Mouse (Mus musculus) kidney, adult 2 months (tissue): ENCODE results near the gene Fbxl19. TPM values are rescaled to one million over a fixed set of nuclear protein-coding genes. Genes with fewer than 3 reads are reported as not detected.
"Not testable (repeated sequence)": the region's sequence is repeated elsewhere in the genome, so short reads cannot be mapped to it uniquely, and the experiment has no call there.

ENCODE experiments used
- DNase-seq: peaks from one replicate; pipeline ENCODE4 v3.0.0; 2021
- H3K27ac ChIP-seq: fragments of 200-500 bp; 2 replicates; pipeline ENCODE4 v1.5.1; 2012; ENCODE audit warnings: low read depth, low read length, control low read depth, inconsistent platforms; ENCODE audit not compliant: insufficient read depth
- H3K27me3 ChIP-seq: fragments of 200-500 bp; replicated peaks from 2 replicates; pipeline ENCODE4 v1.6.1; 2012; ENCODE audit warnings: mild to moderate bottlenecking, moderate library complexity, low read length, inconsistent platforms; ENCODE audit not compliant: control insufficient read depth, insufficient read depth
- H3K36me3 ChIP-seq: fragments of 200-500 bp; 2 replicates; pipeline ENCODE4 v1.6.1; 2012; ENCODE audit warnings: mild to moderate bottlenecking, moderate library complexity, low read length, inconsistent platforms; ENCODE audit not compliant: control insufficient read depth, insufficient read depth
- H3K4me1 ChIP-seq: fragments of 200-500 bp; 2 replicates; pipeline ENCODE4 v1.6.1; 2011; ENCODE audit warnings: low read length; ENCODE audit not compliant: control insufficient read depth, insufficient read depth
- H3K4me3 ChIP-seq: fragments of 200-500 bp; 2 replicates; pipeline ENCODE4 v1.5.1; 2011; ENCODE audit warnings: mild to moderate bottlenecking, low read depth, low read length, control low read depth; ENCODE audit not compliant: insufficient read depth
- CTCF ChIP-seq: fragments of 200-500 bp; conservative IDR thresholded peaks from 2 replicates; pipeline ENCODE4 v1.5.1; 2011; ENCODE audit warnings: low read depth, mild to moderate bottlenecking, control low read depth, low read length, moderate library complexity, mixed read lengths; ENCODE audit not compliant: insufficient read depth, insufficient read length
- POLR2A ChIP-seq: fragments of 200-500 bp; IDR thresholded peaks from one replicate; pipeline ENCODE4 v1.6.1; 2011; ENCODE audit warnings: low read depth, low read length, control low read depth
- WGBS: fragments of 180-500 bp; shearing (Covaris S2); methylation state at CpG from one replicate; pipeline ENCODE4 v1.1.7; 2018; 5-methylcytosine and 5-hydroxymethylcytosine counted together
- polyA plus RNA-seq: library from polyadenylated mRNA; depleted of rRNA; stranded (reverse); fragments of >200 nt; gene quantifications from 2 replicates; pipeline ENCODE4 v1.2.3, GENCODE M21; 2012

Gene Fbxl19
- polyA plus RNA-seq, 1 experiment, result 14.6 TPM

DNA sequence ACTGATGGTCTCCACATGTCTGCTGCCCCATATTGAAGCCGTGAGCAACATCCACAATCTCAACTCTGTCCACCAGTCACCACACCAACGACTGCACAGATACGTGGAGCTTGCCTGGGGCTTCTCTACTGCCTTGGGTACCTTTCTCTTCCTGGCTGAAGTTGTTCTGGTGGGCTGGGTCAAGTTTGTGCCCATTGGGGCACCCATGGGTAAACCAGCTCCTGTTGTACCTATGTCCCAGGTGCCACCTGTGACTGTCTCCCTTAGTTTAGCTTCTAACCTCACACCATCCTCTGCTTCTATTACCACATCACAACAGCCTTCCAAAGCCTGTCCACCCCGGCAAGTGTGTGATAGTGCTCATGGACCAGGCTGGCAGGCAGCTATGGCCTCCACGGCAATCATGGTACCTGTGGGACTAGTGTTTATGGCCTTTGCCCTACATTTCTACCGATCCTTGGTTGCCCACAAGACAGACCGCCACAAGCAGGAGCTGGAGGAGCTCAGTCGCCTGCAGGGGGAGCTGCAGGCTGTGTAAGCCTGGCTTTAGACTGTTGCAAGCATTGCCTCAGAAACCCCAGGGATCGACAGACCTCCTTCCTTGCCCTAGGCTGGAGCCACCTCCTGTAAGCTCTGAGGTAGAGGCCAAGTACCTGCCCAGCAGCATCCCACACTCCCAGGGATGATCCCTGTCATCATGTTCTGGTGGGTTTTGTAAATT lies 29.5 kb downstream of the Fbxl19 start:
- peak; percentile 84 for TF ChIP-seq CTCF
- no peak for TF ChIP-seq POLR2A
- no peaks in the 10 kb centered on the region for H3K36me3 ChIP-seq
- no peak overlapping the region for H3K4me3 ChIP-seq
- no peak overlapping the region for H3K27ac ChIP-seq
- 37% methylated on average over 9 of the region's 9 CpGs for WGBS
- H3K27me3 ChIP-seq, result no peaks in the 10 kb centered on the region
- DNase-seq, result peak; percentile 76
- peaks cover 9% of the 10 kb centered on the region; the same call in 1 of the 2 replicates for H3K4me1 ChIP-seq

- WGBS, result 65% methylated on average over 7 of the region's 7 CpGs
- Histone ChIP-seq H3K4me3 (peak overlapping the region; percentile 90), H3K27ac (peak overlapping the region; percentile 100)
- H3K36me3 ChIP-seq, H3K4me1 ChIP-seq, H3K27me3 ChIP-seq, DNase-seq: not testable (repeated sequence)
Observed at GRCm38 (mm10) chr7:127775837-127776236, 31.5 kb downstream of the Fbxl19 start.

DNA sequence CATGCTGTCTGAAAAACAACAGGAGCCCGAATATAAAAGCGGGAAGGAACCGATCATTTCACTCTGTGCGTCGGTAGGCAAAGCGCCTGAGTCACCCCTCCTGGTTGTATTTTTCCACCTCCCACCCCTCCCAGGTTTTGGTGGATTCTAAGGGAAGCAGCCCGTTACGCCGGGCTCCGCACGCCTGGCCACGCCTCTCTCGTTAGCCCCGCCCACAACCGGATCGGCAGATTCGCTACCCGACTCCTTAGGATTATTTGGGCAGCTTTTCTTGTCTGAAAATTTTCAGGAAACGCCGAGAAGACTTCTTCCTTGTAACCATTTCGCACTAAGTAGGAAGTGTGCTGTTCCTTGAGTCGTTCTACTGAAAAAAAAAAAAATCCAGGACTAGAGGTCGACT lies 32.1 kb downstream of the Fbxl19 start, which contains the start of gene Setd1a:
Gene Setd1a, plus strand, starts transcription at position 245 of the 400 bp plus-strand sequence.
- Histone ChIP-seq H3K4me3 (peak within 1 kb of the TSS; percentile 90), H3K27me3 (no peaks in the 10 kb centered on the region), H3K36me3 (no peaks in the 10 kb centered on the region), H3K4me1 (peaks cover 3% of the 10 kb centered on the region; the same call in 1 of the 2 replicates), H3K27ac (peak within 1 kb of the TSS; percentile 100)
- TF ChIP-seq CTCF, result no peak
- peak; percentile 11 for TF ChIP-seq POLR2A
- peak; percentile 91 for DNase-seq
- WGBS, result 0% methylated on average over 23 of the region's 23 CpGs

DNA sequence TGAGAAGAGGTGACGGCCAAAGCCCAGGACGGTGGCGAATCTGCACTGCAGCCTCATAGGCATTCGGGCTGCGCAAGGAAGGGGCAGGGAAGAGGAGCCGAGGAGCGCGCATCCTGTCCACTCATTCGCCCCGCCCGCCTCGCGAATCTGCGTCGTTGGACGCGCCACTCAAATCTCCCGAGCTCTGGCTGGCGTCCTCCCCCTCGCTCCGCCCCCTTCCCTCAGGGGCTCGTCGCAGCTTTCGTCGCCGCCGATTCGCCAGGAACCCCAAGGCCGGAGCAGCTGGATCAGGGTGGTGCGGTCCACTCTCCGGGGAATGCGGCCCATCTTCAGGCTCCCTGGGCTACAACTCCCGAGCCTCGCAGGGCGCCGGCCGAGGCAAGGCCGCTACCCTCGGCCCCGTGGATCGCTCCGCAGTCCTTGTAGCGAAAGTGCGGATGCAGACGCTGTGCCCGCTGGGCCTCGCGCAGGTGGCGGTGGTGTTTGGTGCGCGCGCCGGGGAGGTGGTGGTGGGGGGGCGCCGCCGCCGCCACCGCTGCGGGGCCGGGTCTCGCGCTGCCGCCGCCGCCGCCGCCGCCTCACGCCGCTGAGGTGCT lies 32.6 kb downstream of the Fbxl19 start:
- Histone ChIP-seq H3K4me1 (peaks cover 3% of the 10 kb centered on the region; the same call in 1 of the 2 replicates), H3K4me3 (peak overlapping the region; percentile 90), H3K36me3 (0 out of 2 replicates have a peak, but pooled peaks cover under 1% of the 10 kb centered on the region), H3K27me3 (no peaks in the 10 kb centered on the region), H3K27ac (peak overlapping the region; percentile 100)
- under 1% methylated on average over 68 of the region's 70 CpGs for WGBS
- DNase-seq, result peak; percentile 98
- TF ChIP-seq CTCF, result 0 out of 2 replicates have a peak, but pooled peaks have one; percentile 6
- TF ChIP-seq POLR2A, result no peak

DNA sequence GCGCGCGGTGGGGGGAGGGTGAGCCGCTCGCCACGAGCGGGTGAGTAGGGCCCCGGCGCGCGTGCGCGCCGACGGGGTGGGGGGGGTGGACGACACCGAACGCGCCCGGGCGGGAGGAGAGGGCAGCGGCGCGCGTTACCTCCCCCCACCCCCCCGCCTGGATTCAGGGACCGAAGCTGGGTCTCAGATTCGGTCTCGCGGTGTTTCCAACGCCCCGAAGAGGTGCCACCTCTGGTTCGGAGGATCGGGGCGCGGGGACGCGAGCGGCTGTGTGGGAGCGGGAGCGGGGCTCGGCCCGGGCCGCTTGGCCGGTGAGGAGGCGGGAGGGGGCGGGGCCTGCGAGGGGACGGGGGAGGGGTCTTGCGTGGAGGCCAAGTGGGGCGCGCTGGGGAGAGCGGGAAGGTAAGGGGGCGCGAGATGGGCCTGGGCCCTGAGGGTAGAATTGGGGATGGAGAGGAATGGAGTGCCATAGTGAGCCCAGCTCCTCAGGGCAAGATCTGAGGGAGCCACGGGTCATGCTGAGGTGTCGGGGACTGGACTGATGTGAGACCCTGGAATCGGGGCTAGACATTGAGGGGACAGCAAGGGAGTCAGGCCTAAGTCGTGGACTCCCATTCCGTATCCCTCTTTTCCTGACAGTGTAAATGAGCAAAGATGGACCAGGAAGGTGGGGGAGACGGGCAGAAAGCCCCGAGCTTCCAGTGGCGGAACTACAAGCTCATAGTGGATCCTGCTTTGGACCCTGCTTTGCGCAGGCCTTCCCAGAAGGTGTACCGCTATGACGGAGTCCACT lies 33.3 kb downstream of the Fbxl19 start:
- WGBS, result 2% methylated on average over 48 of the region's 66 CpGs
- Histone ChIP-seq H3K4me1 (peaks cover 3% of the 10 kb centered on the region; the same call in 1 of the 2 replicates), H3K27ac (peak overlapping the region; percentile 100), H3K36me3 (peaks cover 3% of the 10 kb centered on the region; the same call in 1 of the 2 replicates), H3K27me3 (no peaks in the 10 kb centered on the region), H3K4me3 (peak overlapping the region; percentile 90)
- peak; percentile 63 for DNase-seq
- TF ChIP-seq CTCF (no peak), POLR2A (no peak)

GRCm38 (mm10) chr7:127778350-127778749 lies 34.0 kb downstream of the Fbxl19 start:
- Histone ChIP-seq H3K4me3 (peak overlapping the region; percentile 90; the same call in 1 of the 2 replicates), H3K36me3 (peaks cover 3% of the 10 kb centered on the region; the same call in 1 of the 2 replicates), H3K27ac (no peak overlapping the region), H3K27me3 (no peaks in the 10 kb centered on the region), H3K4me1 (peaks cover 3% of the 10 kb centered on the region; the same call in 1 of the 2 replicates)
- no peak for DNase-seq
- 78% methylated on average over 4 of the region's 4 CpGs for WGBS
- TF ChIP-seq POLR2A, result no peak
- no peak for TF ChIP-seq CTCF

- no peak for DNase-seq
- Histone ChIP-seq H3K27me3 (no peaks in the 10 kb centered on the region), H3K4me1 (no peaks in the 10 kb centered on the region), H3K36me3 (peaks cover 10% of the 10 kb centered on the region), H3K4me3 (no peak within 1 kb of the TSS), H3K27ac (no peak within 1 kb of the TSS)
- 90% methylated on average over 7 of the region's 7 CpGs for WGBS
- TF ChIP-seq POLR2A (no peak), CTCF (no peak)
Observed at GRCm38 (mm10) chr7:127785308-127785707, 41.0 kb downstream of the Fbxl19 start, which contains the start of gene Gm49388. Gene Gm49388, plus strand, starts transcription at chr7:127785608.
